Mouse (Mus musculus): ENCODE results near the gene Mark2. TPM values are rescaled to one million over a fixed set of nuclear protein-coding genes. Genes with fewer than 3 reads are reported as not detected.

The Mark2 gene
- polyA plus RNA-seq, 1 experiment from 2014 or later, result 61.2 TPM

DNA sequence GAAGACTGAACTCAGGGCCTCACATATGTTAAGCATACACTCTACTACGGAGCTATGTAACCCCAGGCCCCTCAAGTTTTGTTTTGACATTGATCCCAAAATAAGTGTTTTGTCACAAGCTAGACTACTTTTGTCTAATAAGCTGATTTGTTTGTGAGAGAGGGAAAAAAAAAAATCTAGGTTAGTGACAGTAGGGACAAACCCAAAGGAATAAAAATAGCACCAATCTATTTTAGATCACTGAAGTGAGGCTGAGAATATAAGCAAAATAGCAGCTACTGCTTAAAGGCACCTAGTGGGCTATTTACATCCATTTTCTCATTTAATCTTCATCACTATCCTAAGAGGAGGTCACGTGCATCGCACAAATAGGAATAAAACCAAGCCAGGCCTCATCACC is 102.1 kb downstream of the Mark2 start:
- H3K27ac ChIP-seq (ENCODE audit: low read depth, low read length), result no peak overlapping the region
- peak overlapping the region; percentile 72 for H3K4me3 ChIP-seq (ENCODE audit: low read depth, low read length)
- H3K9ac ChIP-seq (ENCODE audit: low read length), result peak overlapping the region; percentile 87; the same call in 1 of the 2 replicates
- no peaks in the 10 kb centered on the region for H3K27me3 ChIP-seq (ENCODE audit: control insufficient read depth, insufficient read depth, low read length)
- 91% methylated on average over 3 of the region's 3 CpGs for WGBS
- H3K36me3 ChIP-seq (ENCODE audit: control insufficient read depth, insufficient read depth, low read length), result no peaks in the 10 kb centered on the region; the same call in 1 of the 2 replicates
- ATAC-seq (replicated peaks; ENCODE audit: low FRiP score) (no peak), DNase-seq (ENCODE audit: low spot score) (no peak)
- peaks cover 6% of the 10 kb centered on the region; the same call in 1 of the 2 replicates for H3K4me1 ChIP-seq (replicated peaks; ENCODE audit: control insufficient read depth, insufficient read depth, low read length)
- no peaks in the 10 kb centered on the region for H3K9me3 ChIP-seq (ENCODE audit: control insufficient read depth, low read length)
- H3K4me2 ChIP-seq (ENCODE audit: low read depth, low read length, severe bottlenecking), result peak overlapping the region; percentile 63

DNA sequence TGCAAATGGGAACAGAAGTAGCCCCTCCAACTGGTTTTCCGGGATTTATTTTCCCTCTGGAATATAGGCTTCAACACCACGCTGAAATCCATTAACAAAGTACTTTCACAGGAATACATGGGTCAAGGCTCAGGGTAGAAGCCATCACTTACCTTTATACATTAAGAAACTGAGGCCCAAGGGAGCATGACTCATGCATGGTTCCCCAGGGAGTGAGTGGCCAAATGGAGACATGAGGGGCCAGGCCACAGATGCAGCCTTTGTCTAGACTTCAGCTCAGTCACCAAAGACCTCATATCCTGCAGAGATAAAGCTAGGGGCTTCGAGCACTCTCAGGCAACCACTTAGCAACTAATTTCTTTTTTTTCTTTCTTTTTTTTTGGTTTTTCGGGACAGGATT is 104.9 kb downstream of the Mark2 start:
- H3K9me3 ChIP-seq (ENCODE audit: control insufficient read depth, low read length), result no peaks in the 10 kb centered on the region
- no peak for DNase-seq (ENCODE audit: low spot score)
- no peaks in the 10 kb centered on the region for H3K27me3 ChIP-seq (ENCODE audit: control insufficient read depth, insufficient read depth, low read length)
- no peak overlapping the region for H3K9ac ChIP-seq (ENCODE audit: low read length)
- H3K27ac ChIP-seq (ENCODE audit: low read depth, low read length), result no peak overlapping the region
- 83% methylated on average over 4 of the region's 4 CpGs for WGBS
- H3K4me3 ChIP-seq (ENCODE audit: low read depth, low read length), result no peak overlapping the region
- H3K4me1 ChIP-seq (replicated peaks; ENCODE audit: control insufficient read depth, insufficient read depth, low read length), result peaks cover 6% of the 10 kb centered on the region; the same call in 1 of the 2 replicates
- H3K4me2 ChIP-seq (ENCODE audit: low read depth, low read length, severe bottlenecking), result no peak overlapping the region
- ATAC-seq (replicated peaks; ENCODE audit: low FRiP score), result no peak
- no peaks in the 10 kb centered on the region; the same call in 1 of the 2 replicates for H3K36me3 ChIP-seq (ENCODE audit: control insufficient read depth, insufficient read depth, low read length)

DNA sequence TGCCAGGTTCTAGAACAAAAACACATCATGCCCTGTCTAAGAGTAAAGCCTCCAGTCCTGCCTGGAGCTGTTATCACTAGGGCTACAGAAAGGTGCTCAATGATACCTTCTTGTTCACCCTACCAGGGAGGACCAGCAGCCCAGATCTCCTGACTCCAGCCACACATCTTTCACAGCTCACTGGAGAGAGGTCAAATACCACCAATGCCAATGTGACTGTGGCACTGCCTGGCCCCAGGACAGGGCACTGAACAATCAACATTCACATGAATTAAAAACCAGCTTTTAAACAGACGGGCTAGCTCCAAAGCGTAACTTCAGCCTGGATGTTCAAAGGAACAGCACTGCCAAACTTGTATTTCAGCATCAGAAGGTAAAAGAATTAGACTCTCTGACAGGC is 105.6 kb downstream of the Mark2 start:
- WGBS, result 94% methylated on average over 2 of the region's 2 CpGs
- DNase-seq (ENCODE audit: low spot score) (no peak), ATAC-seq (replicated peaks; ENCODE audit: low FRiP score) (no peak)
- H3K4me2 ChIP-seq (ENCODE audit: low read depth, low read length, severe bottlenecking), result no peak overlapping the region
- no peak overlapping the region for H3K4me3 ChIP-seq (ENCODE audit: low read depth, low read length)
- no peaks in the 10 kb centered on the region; the same call in 1 of the 2 replicates for H3K36me3 ChIP-seq (ENCODE audit: control insufficient read depth, insufficient read depth, low read length)
- no peaks in the 10 kb centered on the region for H3K9me3 ChIP-seq (ENCODE audit: control insufficient read depth, low read length)
- H3K9ac ChIP-seq (ENCODE audit: low read length), result no peak overlapping the region
- peaks cover 6% of the 10 kb centered on the region; the same call in 1 of the 2 replicates for H3K4me1 ChIP-seq (replicated peaks; ENCODE audit: control insufficient read depth, insufficient read depth, low read length)
- H3K27ac ChIP-seq (ENCODE audit: low read depth, low read length), result no peak overlapping the region
- no peaks in the 10 kb centered on the region for H3K27me3 ChIP-seq (ENCODE audit: control insufficient read depth, insufficient read depth, low read length)

DNA sequence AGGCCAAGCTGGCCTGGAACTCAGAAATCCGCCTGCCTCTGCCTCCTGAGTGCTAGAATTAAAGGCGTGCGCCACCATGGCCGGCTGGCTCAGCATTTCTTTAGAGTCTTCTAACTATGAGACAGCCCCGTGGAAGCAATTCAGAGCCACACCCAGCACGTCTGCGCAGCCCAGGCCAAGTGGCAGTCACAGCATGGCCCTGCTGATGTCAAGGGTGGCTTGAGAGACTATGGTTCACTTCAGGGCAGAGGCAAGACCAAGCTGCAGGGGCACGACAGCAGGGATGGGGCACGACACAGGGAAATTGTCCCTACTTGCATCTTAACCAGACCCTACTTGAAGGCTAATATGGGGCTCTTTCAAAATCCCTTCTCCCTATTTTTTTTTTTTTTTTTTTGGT is 106.2 kb downstream of the Mark2 start:
- H3K9me3 ChIP-seq (ENCODE audit: control insufficient read depth, low read length), result no peaks in the 10 kb centered on the region
- H3K4me2 ChIP-seq (ENCODE audit: low read depth, low read length, severe bottlenecking), result no peak overlapping the region
- no peak overlapping the region for H3K27ac ChIP-seq (ENCODE audit: low read depth, low read length)
- ATAC-seq (replicated peaks; ENCODE audit: low FRiP score) (no peak), DNase-seq (ENCODE audit: low spot score) (no peak)
- no peaks in the 10 kb centered on the region; the same call in 1 of the 2 replicates for H3K36me3 ChIP-seq (ENCODE audit: control insufficient read depth, insufficient read depth, low read length)
- peaks cover 6% of the 10 kb centered on the region; the same call in 1 of the 2 replicates for H3K4me1 ChIP-seq (replicated peaks; ENCODE audit: control insufficient read depth, insufficient read depth, low read length)
- H3K4me3 ChIP-seq (ENCODE audit: low read depth, low read length), result no peak overlapping the region
- H3K9ac ChIP-seq (ENCODE audit: low read length), result no peak overlapping the region
- 89% methylated on average over 9 of the region's 9 CpGs for WGBS
- no peaks in the 10 kb centered on the region for H3K27me3 ChIP-seq (ENCODE audit: control insufficient read depth, insufficient read depth, low read length)

DNA sequence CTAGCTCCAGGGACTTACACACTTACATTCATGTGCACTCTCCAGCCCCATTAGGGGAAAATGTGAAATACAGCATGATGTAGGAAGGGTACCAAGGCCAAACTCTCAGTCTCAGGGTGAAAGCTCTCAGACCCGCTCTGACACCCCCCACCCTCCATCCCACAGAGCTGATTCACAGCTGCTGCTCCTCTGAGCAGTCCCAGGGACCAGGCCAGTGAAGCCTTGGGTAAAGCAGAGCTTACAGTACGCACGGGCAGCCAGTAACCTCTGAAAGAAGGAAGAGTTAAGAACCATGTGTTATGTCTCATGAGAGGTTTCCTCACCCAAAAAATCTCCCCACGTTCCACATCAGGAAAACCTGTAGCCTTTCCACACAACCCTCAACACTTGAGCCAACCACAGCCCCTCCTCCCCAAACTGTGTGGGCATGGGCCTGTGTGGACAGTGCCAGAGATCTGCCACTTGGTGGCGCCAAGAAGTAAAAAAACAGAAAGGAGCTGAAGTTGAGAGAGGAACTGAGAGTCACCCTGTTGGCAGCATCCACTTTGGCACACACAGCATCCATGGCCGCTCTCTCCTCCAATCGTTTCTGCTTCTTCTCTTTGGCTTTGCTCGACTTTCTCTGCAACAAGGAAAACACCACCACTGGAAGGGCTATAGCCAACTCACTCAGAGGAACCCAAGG is 107.0 kb downstream of the Mark2 start:
- no peak overlapping the region for H3K4me2 ChIP-seq (ENCODE audit: low read depth, low read length, severe bottlenecking)
- no peak overlapping the region for H3K27ac ChIP-seq (ENCODE audit: low read depth, low read length)
- no peak overlapping the region for H3K4me3 ChIP-seq (ENCODE audit: low read depth, low read length)
- H3K27me3 ChIP-seq (ENCODE audit: control insufficient read depth, insufficient read depth, low read length), result no peaks in the 10 kb centered on the region
- DNase-seq (ENCODE audit: low spot score), result peak; percentile 83
- no peak overlapping the region for H3K9ac ChIP-seq (ENCODE audit: low read length)
- H3K9me3 ChIP-seq (ENCODE audit: control insufficient read depth, low read length), result no peaks in the 10 kb centered on the region
- 64% methylated on average over 8 of the region's 8 CpGs for WGBS
- H3K4me1 ChIP-seq (replicated peaks; ENCODE audit: control insufficient read depth, insufficient read depth, low read length), result 0 out of 2 replicates have a peak, but pooled peaks cover 2% of the 10 kb centered on the region
- peaks cover 4% of the 10 kb centered on the region; the same call in 1 of the 2 replicates for H3K36me3 ChIP-seq (ENCODE audit: control insufficient read depth, insufficient read depth, low read length)
- peak; percentile 78; the same call in 1 of the 2 replicates for ATAC-seq (replicated peaks; ENCODE audit: low FRiP score)

DNA sequence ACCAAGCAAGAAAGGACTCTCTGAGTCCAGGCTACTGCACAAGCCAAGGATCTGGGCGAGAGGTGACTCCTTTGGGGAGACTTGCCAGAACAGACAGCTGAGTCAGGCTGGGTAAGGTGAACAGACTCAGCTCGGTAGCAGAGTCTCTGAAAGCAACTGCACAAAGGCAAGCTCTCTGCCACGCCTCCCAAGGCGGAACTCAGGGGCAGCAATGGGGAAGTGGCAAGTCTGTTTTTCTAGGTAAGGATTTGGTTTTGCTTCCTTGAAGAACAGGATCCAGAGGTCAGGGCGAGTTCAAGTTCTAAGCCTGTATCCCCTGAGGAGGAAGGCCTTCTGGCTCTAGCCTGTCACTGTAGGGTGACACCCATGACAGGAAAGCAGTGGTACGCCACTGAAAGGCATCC is 115.1 kb downstream of the Mark2 start:
- H3K4me3 ChIP-seq (ENCODE audit: low read depth, low read length), result no peak overlapping the region
- DNase-seq (ENCODE audit: low spot score) (no peak), ATAC-seq (replicated peaks; ENCODE audit: low FRiP score) (no peak)
- no peaks in the 10 kb centered on the region for H3K4me1 ChIP-seq (replicated peaks; ENCODE audit: control insufficient read depth, insufficient read depth, low read length)
- H3K27me3 ChIP-seq (ENCODE audit: control insufficient read depth, insufficient read depth, low read length), result no peaks in the 10 kb centered on the region
- no peak overlapping the region for H3K9ac ChIP-seq (ENCODE audit: low read length)
- no peaks in the 10 kb centered on the region for H3K9me3 ChIP-seq (ENCODE audit: control insufficient read depth, low read length)
- 81% methylated on average over 6 of the region's 6 CpGs for WGBS
- peaks cover 9% of the 10 kb centered on the region; the same call in 1 of the 2 replicates for H3K36me3 ChIP-seq (ENCODE audit: control insufficient read depth, insufficient read depth, low read length)
- H3K4me2 ChIP-seq (ENCODE audit: low read depth, low read length, severe bottlenecking), result no peak overlapping the region
- no peak overlapping the region for H3K27ac ChIP-seq (ENCODE audit: low read depth, low read length)

Other genes with a start within 250 kb of the Mark2 start
- gene Flrt1, start 236.1 kb downstream of the Mark2 start, polyA plus RNA-seq (2014; fragmentation: Nextera tagmentation; extraction: Ambion mirVana), result 7.7 and 9.0 TPM in 2 replicates
- gene Otub1, start 135.5 kb downstream of the Mark2 start, polyA plus RNA-seq (2014; fragmentation: Nextera tagmentation; extraction: Ambion mirVana), result 238 and 256 TPM in 2 replicates
- gene Cox8a, start 124.2 kb downstream of the Mark2 start, polyA plus RNA-seq (2014; fragmentation: Nextera tagmentation; extraction: Ambion mirVana), result 678 and 706 TPM in 2 replicates
- gene Naa40, start 100.7 kb downstream of the Mark2 start, polyA plus RNA-seq (2014; fragmentation: Nextera tagmentation; extraction: Ambion mirVana), result 106 and 107 TPM in 2 replicates
- 62.8 and 72.4 TPM in 2 replicates for gene Rcor2, start 74.5 kb downstream of the Mark2 start, polyA plus RNA-seq (2014; fragmentation: Nextera tagmentation; extraction: Ambion mirVana)
- gene Spindoc, start 41.1 kb upstream of the Mark2 start, polyA plus RNA-seq (2014; fragmentation: Nextera tagmentation; extraction: Ambion mirVana), result 39.9 and 52.0 TPM in 2 replicates
- gene 2700081O15Rik, start 75.8 kb upstream of the Mark2 start, polyA plus RNA-seq (2014; fragmentation: Nextera tagmentation; extraction: Ambion mirVana), result 11.5 and 14.2 TPM in 2 replicates
- gene Rtn3, start 141.4 kb upstream of the Mark2 start, polyA plus RNA-seq (2014; fragmentation: Nextera tagmentation; extraction: Ambion mirVana), result 268 and 273 TPM in 2 replicates
- gene Atl3, start 152.2 kb upstream of the Mark2 start, polyA plus RNA-seq (2014; fragmentation: Nextera tagmentation; extraction: Ambion mirVana), result 9.8 and 10.3 TPM in 2 replicates
- gene Pla2g16, start 215.6 kb upstream of the Mark2 start, polyA plus RNA-seq (2014; fragmentation: Nextera tagmentation; extraction: Ambion mirVana), result 3.8 and 4.4 TPM in 2 replicates